In the genomic region with DNA sequence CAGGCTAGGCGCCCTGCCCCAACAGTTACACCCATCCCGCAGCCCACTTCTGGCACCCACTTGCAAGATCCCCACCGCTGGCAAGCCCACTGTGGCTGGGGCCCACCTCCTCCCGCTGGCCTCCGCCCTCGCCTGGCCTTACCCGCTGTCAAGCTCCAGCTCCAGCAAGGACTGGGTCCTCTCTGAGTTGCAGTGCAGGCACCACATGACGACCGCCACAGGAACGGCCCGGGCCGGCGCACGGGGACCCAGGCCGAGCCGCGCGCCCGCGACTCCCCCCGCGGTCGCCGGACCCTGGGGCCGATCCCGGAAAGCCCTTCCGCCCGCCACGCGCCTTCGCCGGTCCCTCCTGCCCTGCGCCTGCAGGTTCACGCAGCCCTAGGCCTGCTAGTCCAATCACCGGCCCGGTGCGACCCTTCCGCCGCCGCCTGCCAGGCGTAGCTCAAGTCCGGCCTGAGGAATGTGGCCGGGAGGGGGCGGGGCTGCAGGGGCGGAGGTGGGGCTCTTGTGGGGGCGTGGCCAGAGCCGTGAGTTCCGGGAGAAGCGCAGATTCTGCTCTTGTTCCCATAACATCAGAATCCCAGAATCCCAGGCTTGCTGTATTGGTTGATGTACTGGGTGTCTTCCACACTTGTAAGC, we compare ENCODE assay signal across 8 mouse cellular contexts.
A peak's percentile ranks its signal among the peaks of the same experiment; 100 is the strongest.
DNase-seq lines count a peak whose midpoint lies in the region; ATAC-seq lines count a peak whose summit lies in the region.

No protein-coding gene starts in this region.

- no peaks in the 10 kb centered on the region for H3K9me3 ChIP-seq in embryonic facial prominence, embryonic 13.5 days
- H3K9me3 ChIP-seq in heart, embryonic 12.5 days (replicated peaks), result no peaks in the 10 kb centered on the region
- H3K9me3 ChIP-seq in kidney, embryonic 16.5 days (ENCODE audit: low read length), result no peaks in the 10 kb centered on the region

- H3K27me3 ChIP-seq in embryonic facial prominence, embryonic 13.5 days, result no peaks in the 10 kb centered on the region
- H3K27me3 ChIP-seq in heart, embryonic 12.5 days (replicated peaks), result no peaks in the 10 kb centered on the region
- H3K27me3 ChIP-seq in kidney, embryonic 16.5 days (ENCODE audit: insufficient read depth, low read length), result no peaks in the 10 kb centered on the region

- H3K9ac ChIP-seq in embryonic facial prominence, embryonic 13.5 days, result peak overlapping the region; percentile 85
- peak overlapping the region; percentile 97 for H3K9ac ChIP-seq in heart, embryonic 12.5 days
- peak overlapping the region; percentile 90 for H3K9ac ChIP-seq in kidney, embryonic 16.5 days (replicated peaks; ENCODE audit: low read length)

- peak overlapping the region; percentile 77 for H3K27ac ChIP-seq in embryonic facial prominence, embryonic 13.5 days
- H3K27ac ChIP-seq in heart, embryonic 12.5 days (ENCODE audit: poor library complexity, severe bottlenecking), result peak overlapping the region; percentile 80
- peak overlapping the region; percentile 88 for H3K27ac ChIP-seq in kidney, embryonic 16.5 days (ENCODE audit: low read length)

- ATAC-seq in embryonic facial prominence, embryonic 13.5 days (ENCODE audit: insufficient number of reproducible peaks, insufficient read depth, low FRiP score, low TSS enrichment, low read depth), result peak; percentile 76
- ATAC-seq in heart, embryonic 12.5 days (ENCODE audit: insufficient number of reproducible peaks, low FRiP score), result peak; percentile 90
- peak; percentile 90 for ATAC-seq in kidney, embryonic 16.5 days (ENCODE audit: low FRiP score, low TSS enrichment)

- no peaks in the 10 kb centered on the region for H3K36me3 ChIP-seq in embryonic facial prominence, embryonic 13.5 days
- 0 out of 2 replicates have a peak, but pooled peaks cover 3% of the 10 kb centered on the region for H3K36me3 ChIP-seq in heart, embryonic 12.5 days
- H3K36me3 ChIP-seq in kidney, embryonic 16.5 days (ENCODE audit: insufficient read depth, low read length), result no peaks in the 10 kb centered on the region

- peaks cover 55% of the 10 kb centered on the region for H3K4me1 ChIP-seq in embryonic facial prominence, embryonic 13.5 days
- H3K4me1 ChIP-seq in heart, embryonic 12.5 days (replicated peaks), result peaks cover 87% of the 10 kb centered on the region
- H3K4me1 ChIP-seq in kidney, embryonic 16.5 days (ENCODE audit: insufficient read depth, low read length), result peaks cover 78% of the 10 kb centered on the region

- H3K4me2 ChIP-seq in embryonic facial prominence, embryonic 13.5 days, result peak overlapping the region; percentile 73
- H3K4me2 ChIP-seq in heart, embryonic 12.5 days, result peak overlapping the region; percentile 98
- H3K4me2 ChIP-seq in kidney, embryonic 16.5 days (replicated peaks; ENCODE audit: low read depth, low read length), result peak overlapping the region; percentile 84

- peak; percentile 90 for DNase-seq in 3T3-L1 (ENCODE audit: low read depth, low spot score)
- DNase-seq in T-cell, adult 2 months (ENCODE audit: low spot score), result peak; percentile 9
- peak; percentile 90 to 95 for DNase-seq in lung, postnatal 4 days
- DNase-seq in right cerebral cortex, postnatal 4 days, result peak; percentile 66
- peak; percentile 82 to 90 for DNase-seq in urinary bladder, postnatal 4 days (ENCODE audit: low spot score in 2 of 2)

- WGBS in embryonic facial prominence, embryonic 13.5 days, result under 1% methylated on average over 47 of the region's 49 CpGs
- under 1% methylated on average over 49 of the region's 49 CpGs for WGBS in heart, embryonic 12.5 days
- WGBS in kidney, embryonic 16.5 days, result under 1% methylated on average over 43 of the region's 49 CpGs

- peak overlapping the region; percentile 72 for H3K4me3 ChIP-seq in embryonic facial prominence, embryonic 13.5 days
- peak overlapping the region; percentile 81 for H3K4me3 ChIP-seq in heart, embryonic 12.5 days
- peak overlapping the region; percentile 80 for H3K4me3 ChIP-seq in kidney, embryonic 16.5 days (ENCODE audit: low read length)

Comparison
In these comparisons a context has a peak if more than half of its experiments do, and no peak if none do; other contexts are left out.
1. Peak in every context shown above with its lines: DNase-seq, ATAC-seq, H3K4me3 ChIP-seq and H3K27ac ChIP-seq.
2. DNase-seq: peak in every context shown above with its lines; median percentile 92 in lung, postnatal 4 days; 90 in 3T3-L1; 86 in urinary bladder, postnatal 4 days; 66 in right cerebral cortex, postnatal 4 days; 9 in T-cell, adult 2 months.